8 mouse cellular contexts compared by ENCODE assay signal in the genomic region with DNA sequence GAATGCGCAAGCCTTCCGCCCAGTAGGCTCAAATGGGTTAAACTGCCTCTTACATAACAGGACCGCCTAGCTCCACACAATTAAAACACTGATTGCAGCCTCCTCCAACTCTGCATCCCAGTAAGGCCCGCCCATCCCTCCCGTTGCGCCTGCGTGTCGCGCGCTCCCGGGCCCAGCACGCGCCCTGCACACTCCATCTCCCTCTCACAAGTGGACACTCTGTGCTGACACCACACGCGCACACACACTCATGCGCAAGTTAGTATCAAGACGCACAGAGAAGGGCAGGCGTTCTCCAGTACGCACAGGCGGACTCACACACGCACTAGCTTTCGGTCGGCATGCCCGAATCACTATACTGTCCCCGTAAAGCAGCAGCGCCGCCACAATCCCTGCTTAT. TPM values are rescaled to one million over a fixed set of nuclear protein-coding genes. Genes with fewer than 3 reads are reported as not detected.
DNase-seq lines count a peak whose midpoint lies in the region; ATAC-seq lines count a peak whose summit lies in the region.

No protein-coding gene starts in this region.

- H3K27ac ChIP-seq in intestine, embryonic 16.5 days (ENCODE audit: low read length): peak overlapping the region; percentile 61; the same call in 1 of the 2 replicates

- peak; percentile 89 for ATAC-seq in intestine, embryonic 16.5 days

- peak overlapping the region; percentile 73 for H3K4me2 ChIP-seq in intestine, embryonic 16.5 days (ENCODE audit: low read depth, low read length)

- DNase-seq in adrenal gland, adult 2 months: peak; percentile 59
- DNase-seq in embryo, embryonic 11 days: peak; percentile 86
- DNase-seq in gastrocnemius, postnatal 36 days: peak; percentile 51 to 61
- DNase-seq in left cerebral cortex, postnatal 14 days (ENCODE audit: low spot score in 2 of 2): peak; percentile 90 to 95
- DNase-seq in mesoderm, embryonic 11.5 days (ENCODE audit: low read depth, low spot score): peak; percentile 83
- DNase-seq in skeletal muscle tissue, adult 2 months (ENCODE audit: low read depth, low spot score): peak; percentile 81
- no peak for DNase-seq in spleen, postnatal 10 days (ENCODE audit: low spot score in 2 of 2)

- H3K9me3 ChIP-seq in intestine, embryonic 16.5 days (ENCODE audit: control insufficient read depth, low read length): no peaks in the 10 kb centered on the region

- H3K4me1 ChIP-seq in intestine, embryonic 16.5 days (ENCODE audit: control insufficient read depth, insufficient read depth, low read length): peaks cover 5% of the 10 kb centered on the region

- no peaks in the 10 kb centered on the region for H3K36me3 ChIP-seq in intestine, embryonic 16.5 days (ENCODE audit: control insufficient read depth, insufficient read depth, low read length)

- intact Hi-C loops in gastrocnemius, postnatal 36 days (cut with DNase I): no loop called here
- intact Hi-C loops in left cerebral cortex, postnatal 14 days (cut with DNase I): loop anchor here (5.0 to 10.0 kb wide), 5 partner anchors 82 to 1896 kb away; a partner anchor contains a TSS

- peak overlapping the region; percentile 49 for H3K9ac ChIP-seq in intestine, embryonic 16.5 days (ENCODE audit: low read depth, low read length)

- peak overlapping the region; percentile 55 for H3K4me3 ChIP-seq in intestine, embryonic 16.5 days (ENCODE audit: low read length)

- H3K27me3 ChIP-seq in intestine, embryonic 16.5 days (replicated peaks; ENCODE audit: control insufficient read depth, insufficient read depth, low read length): peaks cover 23% of the 10 kb centered on the region

- under 1% methylated on average over 27 of the region's 27 CpGs for WGBS in intestine, embryonic 16.5 days

RNA-seq across cellular contexts. Expression of a gene that starts 0.8 kb away (rescaled TPM):
- 1 to 10 TPM; 7.8 to 9.0 TPM for total RNA-seq in adrenal gland, adult 2 months (2021)
- 0.83 and 1.5 TPM in 2 replicates for polyA plus RNA-seq in adrenal gland, adult 2 months (2012; rRNA removed)
- total RNA-seq in gastrocnemius, postnatal 36 days (2021): under 1 TPM; 0.42 to 0.54 TPM
- polyA plus RNA-seq in intestine, embryonic 16.5 days (2015; fragmentation: Nextera tagmentation; extraction: Ambion mirVana): 2.5 and 2.6 TPM in 2 replicates
- total RNA-seq in left cerebral cortex, postnatal 14 days (2021): 100 to 1,000 TPM; 254 to 270 TPM

Comparison
In these comparisons a context has a peak if more than half of its experiments do, and no peak if none do; other contexts are left out.
1. DNase-seq: peak in adrenal gland, adult 2 months (single experiment), embryo, embryonic 11 days (single experiment), gastrocnemius, postnatal 36 days (2 of 2), left cerebral cortex, postnatal 14 days (2 of 2), mesoderm, embryonic 11.5 days (single experiment) and skeletal muscle tissue, adult 2 months (single experiment); none in spleen, postnatal 10 days (0 of 2).
2. RNA of a gene that starts 0.8 kb away (total RNA-seq): 254 to 270 TPM in left cerebral cortex, postnatal 14 days; 7.8 to 9.0 TPM in adrenal gland, adult 2 months and 0.42 to 0.54 TPM in gastrocnemius, postnatal 36 days; every median in the first group is over 10 times any median in the second.